Mouse (Mus musculus): ENCODE data around the gene Hist1h4h.

Hist1h4h gene

GRCm38 (mm10) chr13:23530901-23531875 lies at the start of gene Hist1h4h:
Gene Hist1h4h, plus strand, starts transcription at chr13:23531050.
- DNase-seq (ENCODE audit: low read depth, low spot score), result no peak

DNA sequence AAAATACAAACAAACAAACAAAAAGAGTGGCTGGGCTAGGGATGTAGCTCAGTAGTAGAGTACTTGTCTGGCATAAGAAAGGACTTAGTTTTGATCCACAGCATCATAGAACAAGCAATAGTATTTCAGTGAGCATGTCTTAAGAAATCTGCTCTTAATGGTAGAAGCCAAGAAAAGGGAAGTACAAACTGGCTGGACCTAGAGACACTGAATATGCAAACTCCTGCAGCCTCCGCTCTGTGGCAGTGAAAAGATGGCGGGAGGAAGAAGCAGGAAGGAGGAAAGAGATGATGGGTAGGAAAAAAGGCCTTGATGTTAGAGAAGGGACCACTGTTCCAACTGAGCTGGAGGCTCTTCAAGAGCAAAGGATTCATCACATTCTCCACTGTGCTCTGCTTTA lies 47.7 kb upstream of the Hist1h4h start:
- no peak for DNase-seq (ENCODE audit: low read depth, low spot score)

- no peak for DNase-seq (ENCODE audit: low read depth, low spot score)
Measured at GRCm38 (mm10) chr13:23485271-23485670, 45.6 kb upstream of the Hist1h4h start.

- no peak for DNase-seq (ENCODE audit: low read depth, low spot score)
Measured at GRCm38 (mm10) chr13:23488400-23489322, 42.2 kb upstream of the Hist1h4h start, which contains the start of gene Btn2a2. Gene Btn2a2, minus strand, starts transcription at chr13:23488857.

- DNase-seq (ENCODE audit: low read depth, low spot score), result no peak
Measured at GRCm38 (mm10) chr13:23490863-23491262, 40.0 kb upstream of the Hist1h4h start.

- DNase-seq (ENCODE audit: low read depth, low spot score), result no peak
Measured at GRCm38 (mm10) chr13:23491263-23491662, 39.6 kb upstream of the Hist1h4h start.

- DNase-seq (ENCODE audit: low read depth, low spot score), result no peak
Measured at GRCm38 (mm10) chr13:23491990-23492389, 38.9 kb upstream of the Hist1h4h start.

DNA sequence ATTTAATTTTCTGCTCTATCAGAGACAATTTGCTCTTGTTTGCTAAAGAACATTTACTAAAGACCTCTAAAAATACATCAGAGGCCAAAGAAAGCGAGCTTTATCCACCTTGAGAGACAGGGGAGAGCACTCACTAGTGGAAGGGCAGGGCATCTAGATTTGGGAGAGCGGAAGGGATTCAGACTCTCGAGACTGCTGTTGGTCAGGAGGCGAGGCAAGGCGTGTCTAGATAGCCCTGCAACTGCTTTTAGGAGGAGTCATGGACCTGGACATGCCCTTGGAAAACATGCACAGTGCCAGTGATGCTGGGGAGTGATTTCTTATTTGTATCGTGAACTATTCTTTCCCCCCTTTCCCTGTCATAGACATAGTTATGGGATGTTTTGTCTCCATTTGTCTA lies 35.3 kb upstream of the Hist1h4h start:
- no peak for DNase-seq (ENCODE audit: low read depth, low spot score)

- DNase-seq (ENCODE audit: low read depth, low spot score), result no peak
Measured at GRCm38 (mm10) chr13:23497656-23498321, 33.1 kb upstream of the Hist1h4h start.

DNA sequence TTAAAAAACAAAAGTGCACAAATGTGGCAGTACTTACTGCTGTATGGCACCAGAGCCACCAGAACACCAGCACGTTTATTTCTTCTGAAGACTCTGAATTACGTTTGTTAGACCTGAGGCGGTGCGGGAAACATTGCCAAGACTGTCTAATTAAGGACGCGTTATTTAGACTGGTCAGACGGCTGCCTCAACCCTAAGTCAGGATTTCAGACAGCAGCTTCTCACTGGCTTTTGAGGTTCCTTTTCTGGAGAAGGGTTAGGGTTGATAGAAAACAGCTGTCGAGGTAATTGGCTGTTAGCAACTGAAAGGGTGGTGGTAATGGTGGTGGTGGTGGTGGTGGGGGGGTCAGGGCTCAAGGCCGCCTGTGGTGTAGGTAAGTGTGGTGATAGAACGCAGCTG lies 32.2 kb upstream of the Hist1h4h start:
- no peak for DNase-seq (ENCODE audit: low read depth, low spot score)

DNA sequence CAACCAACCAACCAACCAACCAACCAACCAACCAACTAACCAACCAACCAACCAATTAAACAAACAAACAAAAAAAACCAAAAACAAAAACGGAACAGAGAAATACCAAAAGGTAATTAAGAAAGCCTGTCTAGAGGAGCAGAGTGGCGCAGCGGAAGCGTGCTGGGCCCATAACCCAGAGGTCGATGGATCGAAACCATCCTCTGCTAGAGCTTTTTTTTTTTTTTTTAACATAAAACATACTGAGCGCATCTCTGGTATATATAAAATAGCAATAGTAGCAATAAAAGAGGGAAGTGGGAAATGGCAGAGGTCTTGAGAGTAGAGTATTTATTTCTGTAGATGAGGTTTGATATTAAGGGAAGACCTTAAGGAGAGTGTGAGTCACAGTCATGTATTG lies 30.9 kb upstream of the Hist1h4h start:
- no peak for DNase-seq (ENCODE audit: low read depth, low spot score)

GRCm38 (mm10) chr13:23500424-23501200 lies 30.2 kb upstream of the Hist1h4h start:
- DNase-seq (ENCODE audit: low read depth, low spot score), result no peak

- DNase-seq (ENCODE audit: low read depth, low spot score), result no peak
Measured at GRCm38 (mm10) chr13:23501511-23501910, 29.3 kb upstream of the Hist1h4h start.

GRCm38 (mm10) chr13:23502031-23502567 lies 28.8 kb upstream of the Hist1h4h start:
- DNase-seq (ENCODE audit: low read depth, low spot score), result no peak

DNA sequence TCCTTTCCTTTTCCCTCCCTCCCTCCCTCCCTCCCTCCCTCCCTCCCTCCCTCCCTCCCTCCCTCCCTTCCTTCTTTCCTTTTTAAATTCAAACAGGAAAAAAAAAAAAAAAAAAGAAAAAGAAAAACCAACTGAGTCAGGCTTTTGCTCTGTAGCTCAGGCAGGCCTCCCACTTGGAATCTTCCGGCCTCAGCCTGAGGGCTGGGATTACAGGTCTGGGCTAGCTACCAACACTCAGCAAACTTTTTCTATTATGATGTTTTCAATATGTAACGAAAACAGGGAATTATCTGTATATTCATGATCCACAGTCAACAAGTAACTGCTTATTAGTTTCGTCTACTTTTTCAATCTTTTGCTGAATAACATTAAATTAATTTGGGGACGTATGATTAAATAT lies 27.9 kb upstream of the Hist1h4h start:
- DNase-seq (ENCODE audit: low read depth, low spot score), result no peak

GRCm38 (mm10) chr13:23503797-23504196 lies 27.1 kb upstream of the Hist1h4h start:
- no peak for DNase-seq (ENCODE audit: low read depth, low spot score)

GRCm38 (mm10) chr13:23505662-23506345 lies 25.0 kb upstream of the Hist1h4h start:
- no peak for DNase-seq (ENCODE audit: low read depth, low spot score)

DNA sequence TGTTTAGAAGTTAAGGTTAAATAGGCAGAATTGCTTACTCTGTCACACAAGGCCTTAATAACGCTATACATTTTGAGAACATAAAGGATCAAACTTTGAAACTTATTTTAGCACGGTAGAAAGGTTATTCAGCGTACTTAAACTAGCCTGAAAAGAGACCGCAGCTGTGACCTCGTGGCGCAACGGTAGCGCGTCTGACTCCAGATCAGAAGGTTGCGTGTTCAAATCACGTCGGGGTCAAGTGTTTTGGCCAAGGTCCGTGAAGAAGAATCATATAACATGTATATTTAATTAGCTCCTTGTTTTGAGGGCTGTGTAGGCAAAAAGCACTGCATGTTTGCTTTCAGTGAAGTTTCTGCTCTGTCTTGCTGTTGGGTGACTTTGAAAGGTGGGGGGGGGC lies 24.5 kb upstream of the Hist1h4h start:
- no peak for DNase-seq (ENCODE audit: low read depth, low spot score)

- no peak for DNase-seq (ENCODE audit: low read depth, low spot score)
Measured at GRCm38 (mm10) chr13:23506819-23507515, 23.9 kb upstream of the Hist1h4h start.

Measured in WW6 (cell line).